Mouse (Mus musculus) stomach, postnatal 0 days (tissue): ENCODE results near the gene Dcpp1. TPM values are rescaled to one million over a fixed set of nuclear protein-coding genes. Genes with fewer than 3 reads are reported as not detected.
"Not testable (repeated sequence)": the region's sequence is repeated elsewhere in the genome, so short reads cannot be mapped to it uniquely, and the experiment has no call there.

Experiments used
- ATAC-seq: fragments of 200-750 bp; cut with Nextera tagmentation; 2 replicates; pipeline ENCODE4 v1.8.0; 2017; ENCODE audit not compliant: low FRiP score, low TSS enrichment
- DNase-seq: peaks from one replicate; pipeline ENCODE4 v3.0.0-alpha.2; 2016; ENCODE audit warnings: low spot score
- H3K27ac ChIP-seq: fragments of 300-500 bp; sonication (generic); replicated peaks from 2 replicates; pipeline ENCODE4 v1.5.1; 2014; ENCODE audit warnings: mild to moderate bottlenecking, control low read depth
- H3K27me3 ChIP-seq: fragments of 300-500 bp; sonication (generic); 2 replicates; pipeline ENCODE4 v1.6.1; 2014; ENCODE audit warnings: low read length; ENCODE audit not compliant: control insufficient read depth, insufficient read depth
- H3K36me3 ChIP-seq: fragments of 300-500 bp; sonication (generic); 2 replicates; pipeline ENCODE4 v1.6.1; 2014; ENCODE audit warnings: low read length, mixed read lengths; ENCODE audit not compliant: control insufficient read depth, insufficient read depth
- H3K4me1 ChIP-seq: fragments of 300-500 bp; sonication (generic); replicated peaks from 2 replicates; pipeline ENCODE4 v1.6.1; 2014; ENCODE audit warnings: antibody characterized with exemption; ENCODE audit not compliant: control insufficient read depth, insufficient read depth
- H3K4me2 ChIP-seq: fragments of 300-500 bp; sonication (generic); replicated peaks from 2 replicates; pipeline ENCODE4 v1.6.1; 2014; ENCODE audit warnings: low read depth, mild to moderate bottlenecking, control low read depth, moderate library complexity
- H3K4me3 ChIP-seq: fragments of 300-500 bp; sonication (generic); 2 replicates; pipeline ENCODE4 v1.5.1; 2014; ENCODE audit warnings: low read depth, low read length, control low read depth
- H3K9ac ChIP-seq: fragments of 300-500 bp; sonication (generic); 2 replicates; pipeline ENCODE4 v1.6.1; 2014; ENCODE audit warnings: mild to moderate bottlenecking, low read length, control low read depth, mixed read lengths
- H3K9me3 ChIP-seq: fragments of 300-500 bp; sonication (generic); 2 replicates; pipeline ENCODE4 v1.6.1; 2016; ENCODE audit warnings: low read length; ENCODE audit not compliant: control insufficient read depth
- CTCF ChIP-seq: IDR thresholded peaks from 2 replicates; pipeline ENCODE4 v1.5.1; 2016; ENCODE audit warnings: antibody characterized with exemption, low read depth, mild to moderate bottlenecking, moderate library complexity
- EP300 ChIP-seq: optimal IDR thresholded peaks from 2 replicates; pipeline ENCODE3; 2016; ENCODE audit warnings: antibody characterized with exemption
- WGBS: fragments of 180-500 bp; shearing (Covaris S2); extraction: QIAGEN DNeasy Blood & Tissue Kit; methylation state at CpG from one replicate; pipeline ENCODE4 v1.1.7; 2014; 5-methylcytosine and 5-hydroxymethylcytosine counted together
- polyA plus RNA-seq: library from polyadenylated mRNA; unstranded; fragments of >200 nt; fragmentation: Nextera tagmentation; extraction: Ambion mirVana; gene quantifications from 2 replicates; pipeline ENCODE4 v1.2.1, GENCODE M21; 2015

Gene Dcpp1
- not detected in 2 replicates for polyA plus RNA-seq

DNA sequence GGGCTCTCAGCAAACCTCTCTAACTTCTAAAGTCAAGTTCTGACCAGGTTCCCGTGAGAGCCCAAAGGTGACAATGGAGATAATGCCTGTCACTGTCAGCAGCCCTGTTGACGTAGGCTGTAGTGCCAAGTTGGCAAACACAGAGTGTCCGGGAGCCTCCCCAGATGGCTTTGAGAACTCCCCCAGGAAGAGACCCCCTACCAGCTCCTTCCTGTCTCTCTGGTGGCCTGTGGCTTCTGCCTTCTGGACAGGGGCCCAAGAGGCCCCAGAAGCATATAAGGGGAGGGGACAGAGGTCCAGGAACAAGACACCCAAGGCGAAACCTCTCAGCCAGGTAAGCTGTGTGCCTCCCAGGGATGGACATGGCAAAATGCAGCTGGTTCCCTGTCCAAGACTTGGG is at the start of gene Dcpp1, which contains the start of gene Dcpp2:
Gene Dcpp1 (plus strand): TSS at position 301 of the 400 bp plus-strand sequence.
Gene Dcpp2 (plus strand): TSS at position 305 of the 400 bp plus-strand sequence.
- DNase-seq, ATAC-seq, H3K27me3 ChIP-seq, H3K9ac ChIP-seq, H3K36me3 ChIP-seq, H3K4me2 ChIP-seq, H3K4me3 ChIP-seq, H3K4me1 ChIP-seq, H3K9me3 ChIP-seq, H3K27ac ChIP-seq: not testable (repeated sequence)
- 58% methylated on average over 4 of the region's 4 CpGs for WGBS

DNA sequence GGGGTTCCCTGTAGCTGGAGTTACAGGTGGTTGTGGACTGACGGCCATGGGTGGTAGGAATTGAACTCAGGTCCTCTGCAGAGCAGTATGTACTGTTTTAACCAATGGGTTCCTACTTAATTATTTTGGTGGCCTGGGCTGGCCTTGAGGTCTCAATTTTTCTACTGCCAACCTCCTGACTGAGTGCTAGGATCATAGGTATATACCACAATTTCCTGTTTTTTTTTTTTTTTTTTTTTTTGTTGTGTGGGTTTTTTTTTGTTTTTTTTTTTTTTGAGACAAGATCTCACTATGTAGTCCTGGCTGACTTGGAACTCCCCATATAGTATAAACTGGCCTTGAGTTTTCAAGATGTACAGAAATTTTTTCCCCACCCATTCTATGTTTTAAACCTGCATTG is 49.5 kb upstream of the Dcpp1 start:
- Histone ChIP-seq H3K4me3 (no peak overlapping the region), H3K27ac (no peak overlapping the region), H3K4me1 (no peaks in the 10 kb centered on the region; the same call in 1 of the 2 replicates), H3K4me2 (no peak overlapping the region), H3K27me3 (0 out of 2 replicates have a peak, but pooled peaks cover 2% of the 10 kb centered on the region), H3K9ac (no peak overlapping the region), H3K36me3 (no peaks in the 10 kb centered on the region), H3K9me3 (no peaks in the 10 kb centered on the region)
- DNase-seq, result no peak
- TF ChIP-seq EP300, result no peak
- 93% methylated on average over 1 of the region's 1 CpGs for WGBS
- ATAC-seq, result no peak

DNA sequence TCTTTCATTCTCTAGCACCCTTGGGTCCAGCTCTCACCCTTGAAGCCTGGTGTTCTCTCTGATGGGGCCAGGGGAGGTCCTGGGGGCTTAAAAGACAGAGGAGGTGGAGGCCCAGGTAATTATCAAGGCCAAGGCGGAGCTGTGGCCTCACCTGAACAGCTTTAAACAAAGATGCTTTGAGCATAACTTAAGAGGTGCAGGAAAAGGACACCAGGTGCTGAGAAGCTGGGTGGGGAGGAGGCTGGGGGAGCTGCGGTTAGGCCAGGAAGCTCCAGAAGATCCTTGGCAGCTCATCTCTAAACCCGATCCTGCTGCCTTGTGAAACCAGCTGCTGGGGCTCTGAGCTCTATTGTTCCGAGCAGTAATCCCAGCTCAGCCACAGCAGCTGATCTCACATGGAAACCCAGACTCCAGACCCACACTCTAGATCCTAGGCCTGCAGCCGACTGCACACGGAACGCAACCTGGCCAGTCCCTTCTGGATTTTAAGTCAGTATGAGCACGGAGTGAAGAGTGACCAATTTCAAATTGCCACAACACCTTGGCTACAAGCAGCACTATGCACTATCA is 44.6 kb upstream of the Dcpp1 start, which contains the start of gene Prss33:
Gene Prss33 (minus strand): TSS at position 51 of the 570 bp plus-strand sequence.
- WGBS, result 56% methylated on average over 8 of the region's 8 CpGs
- Histone ChIP-seq H3K9me3 (no peaks in the 10 kb centered on the region), H3K27me3 (0 out of 2 replicates have a peak, but pooled peaks cover 2% of the 10 kb centered on the region), H3K4me1 (no peaks in the 10 kb centered on the region), H3K36me3 (no peaks in the 10 kb centered on the region), H3K9ac (no peak within 1 kb of the TSS), H3K4me3 (no peak within 1 kb of the TSS), H3K4me2 (no peak within 1 kb of the TSS), H3K27ac (no peak within 1 kb of the TSS)
- TF ChIP-seq CTCF, result no peak
- no peak for TF ChIP-seq EP300
- no peak for DNase-seq
- ATAC-seq, result no peak

DNA sequence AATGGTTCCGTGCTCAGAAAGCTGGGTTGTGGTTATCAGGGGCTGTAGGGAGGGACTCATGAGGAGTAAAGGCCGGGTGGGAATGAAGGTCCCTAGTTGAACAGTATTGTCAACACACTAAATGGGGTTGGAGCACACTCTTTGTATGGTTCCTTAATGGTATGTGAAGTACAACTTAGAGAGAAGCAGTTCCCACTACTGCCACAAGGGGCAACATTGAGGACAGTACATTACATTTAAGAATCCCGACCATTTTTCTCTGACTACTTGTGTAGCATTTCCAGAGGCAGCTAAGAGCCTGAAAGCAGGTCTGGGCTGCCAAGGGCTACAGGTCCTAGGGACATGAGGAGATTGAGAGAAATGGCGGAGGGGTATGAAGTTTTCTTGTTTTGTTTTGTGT is 39.5 kb upstream of the Dcpp1 start:
- no peak overlapping the region for H3K9ac ChIP-seq
- H3K36me3 ChIP-seq, result no peaks in the 10 kb centered on the region
- DNase-seq (peak; percentile 58), ATAC-seq (0 out of 2 replicates have a peak, but pooled peaks have one; percentile 16)
- H3K9me3 ChIP-seq, result no peaks in the 10 kb centered on the region
- WGBS, result 32% methylated on average over 4 of the region's 4 CpGs
- 0 out of 2 replicates have a peak overlapping the region, but pooled peaks have one; percentile 41 for H3K27ac ChIP-seq
- H3K27me3 ChIP-seq, result no peaks in the 10 kb centered on the region
- no peak overlapping the region for H3K4me2 ChIP-seq
- no peaks in the 10 kb centered on the region for H3K4me1 ChIP-seq
- peak; percentile 81 for TF ChIP-seq CTCF
- TF ChIP-seq EP300, result no peak
- no peak overlapping the region for H3K4me3 ChIP-seq

DNA sequence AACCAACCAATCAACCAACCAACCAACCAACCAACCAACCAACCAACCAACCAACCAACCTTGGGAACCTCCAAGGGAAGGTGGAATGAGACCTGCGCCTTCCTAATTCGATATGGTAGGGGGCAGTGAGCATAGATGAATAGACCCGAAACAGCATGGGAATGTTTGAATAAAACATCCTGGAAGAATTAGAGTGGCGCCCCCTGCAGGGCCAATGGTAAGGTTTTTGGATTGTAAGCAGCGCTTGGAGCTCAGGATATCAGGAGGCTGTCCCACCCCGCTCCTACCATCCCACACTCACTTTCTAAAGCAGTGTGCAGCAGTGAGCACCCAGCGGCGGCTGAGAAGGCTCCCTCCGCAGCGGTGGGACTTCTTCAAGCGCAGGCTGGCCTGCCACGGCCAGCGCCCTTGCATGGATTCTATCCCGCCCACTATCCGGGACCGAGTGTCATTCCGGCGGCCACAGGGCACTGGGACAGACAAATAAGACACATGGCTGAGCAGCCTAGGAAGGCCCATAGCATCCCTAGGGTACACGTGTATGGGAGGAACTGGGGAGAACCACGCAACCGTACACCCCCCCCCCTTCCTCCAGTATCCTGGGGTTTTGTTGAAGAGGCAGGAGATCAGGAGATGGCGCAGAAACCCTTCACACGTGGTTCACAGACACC is 37.4 kb upstream of the Dcpp1 start:
- Histone ChIP-seq H3K9me3 (no peaks in the 10 kb centered on the region), H3K27me3 (no peaks in the 10 kb centered on the region), H3K27ac (no peak overlapping the region), H3K4me2 (no peak overlapping the region), H3K4me1 (no peaks in the 10 kb centered on the region), H3K9ac (no peak overlapping the region), H3K4me3 (no peak overlapping the region), H3K36me3 (no peaks in the 10 kb centered on the region)
- ATAC-seq (no peak), DNase-seq (no peak)
- TF ChIP-seq CTCF (peak; percentile 43), EP300 (no peak)
- WGBS, result 50% methylated on average over 23 of the region's 23 CpGs

DNA sequence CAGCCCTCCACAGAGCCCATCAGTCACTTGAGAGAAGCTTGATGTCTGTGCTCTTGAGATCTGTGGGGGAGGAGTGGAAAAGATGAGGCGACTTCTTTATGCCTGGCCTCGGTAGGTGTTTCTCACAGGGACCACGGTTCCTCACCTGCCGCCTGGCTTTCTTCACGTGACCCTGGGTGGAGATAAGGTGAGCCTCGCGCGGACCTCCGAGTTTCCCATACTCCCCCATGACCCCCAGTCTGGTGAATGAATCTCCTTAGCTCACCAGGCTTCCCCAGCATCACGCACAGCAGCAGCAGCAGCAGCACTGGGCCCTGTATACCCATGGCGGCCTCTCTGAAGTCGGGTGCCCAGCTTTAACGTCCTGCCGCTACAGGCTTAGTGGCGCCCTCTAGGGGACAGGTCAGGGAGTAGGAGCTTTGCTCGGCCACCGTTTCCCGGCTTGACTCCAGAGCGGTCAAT is 36.8 kb upstream of the Dcpp1 start, which contains the start of the genes Prss32 and Prss41:
Gene Prss32 (plus strand): TSS at position 44 of the 462 bp plus-strand sequence.
Gene Prss41 (minus strand): TSS at position 361 of the 462 bp plus-strand sequence.
- no peaks in the 10 kb centered on the region for H3K27me3 ChIP-seq
- H3K27ac ChIP-seq, result no peak within 1 kb of the TSS
- no peak within 1 kb of the TSS for H3K4me2 ChIP-seq
- DNase-seq (peak; percentile 73), ATAC-seq (peak; percentile 63)
- H3K36me3 ChIP-seq, result no peaks in the 10 kb centered on the region
- no peak within 1 kb of the TSS for H3K4me3 ChIP-seq
- H3K4me1 ChIP-seq, result no peaks in the 10 kb centered on the region
- no peaks in the 10 kb centered on the region for H3K9me3 ChIP-seq
- 18% methylated on average over 19 of the region's 19 CpGs for WGBS
- no peak within 1 kb of the TSS for H3K9ac ChIP-seq
- TF ChIP-seq CTCF (peak; percentile 74), EP300 (no peak)
